Mouse (Mus musculus): ENCODE results near the gene Myom3. TPM values are rescaled to one million over a fixed set of nuclear protein-coding genes. Genes with fewer than 3 reads are reported as not detected.
A peak's percentile ranks its signal among the peaks of the same experiment; 100 is the strongest.

Myom3 gene
- polyA plus RNA-seq, 1 experiment from 2014 or later = 0.25 TPM

DNA sequence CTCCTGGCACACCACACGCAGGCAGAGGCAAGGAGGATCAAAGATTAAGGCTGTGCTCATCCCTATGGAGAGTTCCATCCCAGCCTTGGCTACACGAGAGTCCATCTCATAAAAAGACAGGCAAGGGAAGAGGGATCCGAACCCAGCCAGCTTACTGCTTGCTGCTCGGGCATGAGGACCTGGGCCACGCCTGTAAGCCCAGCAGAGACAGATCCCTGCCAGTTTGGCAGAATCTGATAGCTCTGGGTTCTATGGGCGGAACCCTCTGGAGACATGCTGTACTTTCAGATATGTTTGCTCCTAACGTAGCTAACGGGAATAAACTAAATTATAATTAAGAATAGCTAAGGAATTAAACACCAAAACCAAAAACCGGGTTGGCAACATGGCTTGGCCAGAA lies 92.4 kb downstream of the Myom3 start:
- no peaks in the 10 kb centered on the region for H3K36me3 ChIP-seq (ENCODE audit: control insufficient read depth, insufficient read depth, low read length)
- H3K4me2 ChIP-seq (replicated peaks; ENCODE audit: low read depth, low read length) = no peak overlapping the region
- no peak overlapping the region for H3K27ac ChIP-seq (ENCODE audit: low read depth, low read length)
- WGBS = 89% methylated on average over 9 of the region's 9 CpGs
- DNase-seq (ENCODE audit: low spot score) (no peak), ATAC-seq (ENCODE audit: low FRiP score) (no peak)
- H3K4me1 ChIP-seq (replicated peaks; ENCODE audit: control insufficient read depth, insufficient read depth, low read length) = no peaks in the 10 kb centered on the region
- H3K27me3 ChIP-seq (ENCODE audit: control insufficient read depth, insufficient read depth, low read length) = no peaks in the 10 kb centered on the region
- H3K9me3 ChIP-seq (ENCODE audit: control insufficient read depth, low read length) = no peaks in the 10 kb centered on the region
- H3K9ac ChIP-seq (ENCODE audit: low read depth, low read length) = no peak overlapping the region
- H3K4me3 ChIP-seq (ENCODE audit: low read depth, low read length) = no peak overlapping the region

DNA sequence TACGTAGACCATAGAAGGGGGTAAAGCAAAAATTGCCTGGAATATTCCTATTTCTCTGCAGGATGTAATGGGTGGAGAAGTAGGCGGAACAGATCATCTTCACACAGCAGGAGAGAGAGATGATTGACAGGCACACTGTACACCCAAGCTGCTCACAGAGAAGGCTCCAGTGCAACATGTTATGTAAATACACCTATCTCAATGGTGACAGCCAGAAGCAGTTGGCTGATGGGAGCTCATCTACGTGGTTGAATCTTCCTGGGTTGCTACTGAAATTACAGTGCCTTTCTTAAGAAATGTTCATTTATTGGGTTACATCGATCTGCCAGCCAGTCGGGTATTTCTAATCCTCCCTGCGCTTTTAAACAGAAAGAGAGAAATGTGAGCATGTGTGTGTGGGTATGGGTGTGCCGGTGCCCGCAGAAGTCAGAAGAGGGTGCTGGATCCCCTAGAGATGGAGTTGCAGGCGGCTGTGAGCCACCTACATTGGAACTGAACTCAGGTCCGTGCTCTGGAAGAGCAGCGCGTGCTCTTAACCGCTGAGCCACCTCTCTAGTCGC lies 94.6 kb downstream of the Myom3 start:
- Histone ChIP-seq H3K27me3 (ENCODE audit: control insufficient read depth, insufficient read depth, low read length) (no peaks in the 10 kb centered on the region), H3K4me2 (replicated peaks; ENCODE audit: low read depth, low read length) (no peak overlapping the region), H3K4me3 (ENCODE audit: low read depth, low read length) (no peak overlapping the region), H3K27ac (ENCODE audit: low read depth, low read length) (no peak overlapping the region), H3K9ac (ENCODE audit: low read depth, low read length) (no peak overlapping the region; the same call in 1 of the 2 replicates), H3K9me3 (ENCODE audit: control insufficient read depth, low read length) (no peaks in the 10 kb centered on the region), H3K4me1 (replicated peaks; ENCODE audit: control insufficient read depth, insufficient read depth, low read length) (no peaks in the 10 kb centered on the region), H3K36me3 (ENCODE audit: control insufficient read depth, insufficient read depth, low read length) (no peaks in the 10 kb centered on the region)
- ATAC-seq (ENCODE audit: low FRiP score) (no peak), DNase-seq (ENCODE audit: low spot score) (no peak)
- 94% methylated on average over 14 of the region's 14 CpGs for WGBS

- peak overlapping the region; percentile 93 for H3K4me3 ChIP-seq (ENCODE audit: low read depth, low read length)
- no peak for ATAC-seq (ENCODE audit: low FRiP score)
- 80% methylated on average over 11 of the region's 11 CpGs for WGBS
- H3K4me2 ChIP-seq (replicated peaks; ENCODE audit: low read depth, low read length) = peak overlapping the region; percentile 87
- H3K36me3 ChIP-seq (ENCODE audit: control insufficient read depth, insufficient read depth, low read length) = no peaks in the 10 kb centered on the region
- no peaks in the 10 kb centered on the region for H3K27me3 ChIP-seq (ENCODE audit: control insufficient read depth, insufficient read depth, low read length)
- no peaks in the 10 kb centered on the region for H3K9me3 ChIP-seq (ENCODE audit: control insufficient read depth, low read length)
- no peaks in the 10 kb centered on the region for H3K4me1 ChIP-seq (replicated peaks; ENCODE audit: control insufficient read depth, insufficient read depth, low read length)
- no peak for DNase-seq (ENCODE audit: low spot score)
- H3K9ac ChIP-seq (ENCODE audit: low read depth, low read length) = peak overlapping the region; percentile 97; the same call in 1 of the 2 replicates
- peak overlapping the region; percentile 99; the same call in 1 of the 2 replicates for H3K27ac ChIP-seq (ENCODE audit: low read depth, low read length)
Observed at GRCm38 (mm10) chr4:135854630-135855029, 95.1 kb downstream of the Myom3 start.

DNA sequence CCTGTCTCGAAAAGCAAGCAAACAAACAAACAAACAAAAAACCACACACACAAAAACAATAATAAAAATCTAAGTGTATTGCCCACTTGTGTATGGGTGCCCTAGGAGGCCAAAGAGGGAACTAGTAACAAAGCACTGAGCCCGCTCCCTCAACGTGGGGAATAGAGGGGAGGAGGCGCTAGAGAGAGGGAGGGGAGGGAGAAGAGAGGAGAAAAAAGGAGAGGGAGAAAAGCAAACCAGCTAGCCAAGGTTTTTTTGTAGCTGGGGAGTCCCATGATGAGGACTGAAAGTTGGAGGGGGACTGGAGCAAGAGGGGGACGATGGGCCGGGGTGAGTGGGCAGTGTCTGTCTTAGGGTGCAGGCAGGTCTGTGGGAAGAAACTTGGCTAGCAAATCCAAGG lies 95.6 kb downstream of the Myom3 start:
- DNase-seq (ENCODE audit: low spot score) = no peak
- peak; percentile 31 for ATAC-seq (ENCODE audit: low FRiP score)
- Histone ChIP-seq H3K9me3 (ENCODE audit: control insufficient read depth, low read length) (no peaks in the 10 kb centered on the region), H3K27ac (ENCODE audit: low read depth, low read length) (peak overlapping the region; percentile 99), H3K36me3 (ENCODE audit: control insufficient read depth, insufficient read depth, low read length) (no peaks in the 10 kb centered on the region), H3K4me1 (replicated peaks; ENCODE audit: control insufficient read depth, insufficient read depth, low read length) (no peaks in the 10 kb centered on the region), H3K27me3 (ENCODE audit: control insufficient read depth, insufficient read depth, low read length) (no peaks in the 10 kb centered on the region), H3K9ac (ENCODE audit: low read depth, low read length) (peak overlapping the region; percentile 97), H3K4me3 (ENCODE audit: low read depth, low read length) (peak overlapping the region; percentile 93), H3K4me2 (replicated peaks; ENCODE audit: low read depth, low read length) (peak overlapping the region; percentile 87)
- 9% methylated on average over 6 of the region's 6 CpGs for WGBS

DNA sequence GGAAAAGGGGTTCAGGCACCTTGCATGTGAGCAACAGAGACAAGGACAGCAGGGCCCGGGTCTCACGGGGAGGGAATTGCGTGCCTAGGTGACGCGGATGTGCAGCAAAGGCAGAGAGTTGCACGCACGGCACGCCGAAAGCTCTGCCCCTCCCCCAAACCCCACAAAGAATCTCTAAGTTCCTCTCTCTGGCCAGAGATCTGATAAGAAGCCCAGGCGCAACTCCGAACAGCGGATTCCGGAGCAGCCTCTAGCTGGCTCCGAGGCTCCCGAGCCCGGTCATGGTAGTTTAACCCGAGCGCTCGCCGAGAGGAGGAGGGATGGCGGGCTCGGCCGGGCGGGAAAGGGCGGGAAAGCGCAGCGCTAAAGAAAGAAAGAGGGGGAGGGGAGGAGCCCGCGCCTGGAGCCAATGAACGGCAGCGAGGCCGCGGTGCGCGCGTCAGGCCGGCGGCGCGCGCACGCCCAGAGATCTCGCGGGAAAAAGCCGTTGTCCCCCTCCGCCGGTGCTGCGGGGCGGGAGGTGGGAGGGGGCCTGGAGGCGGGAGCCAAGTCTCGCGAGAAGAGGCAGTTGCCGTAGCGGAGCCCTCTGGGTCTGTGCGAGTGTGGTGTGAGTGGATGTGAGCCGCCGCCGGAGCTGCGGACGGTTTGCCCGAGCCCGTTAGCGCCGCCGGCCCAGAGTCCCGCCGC lies 96.2 kb downstream of the Myom3 start, which contains the start of gene Srsf10:
Gene Srsf10 (plus strand): TSS at position 212 of the 687 bp plus-strand sequence.
- peak; percentile 99 for DNase-seq (ENCODE audit: low spot score)
- H3K4me2 ChIP-seq (replicated peaks; ENCODE audit: low read depth, low read length) = peak within 1 kb of the TSS; percentile 87
- peak; percentile 96 for ATAC-seq (ENCODE audit: low FRiP score)
- peak within 1 kb of the TSS; percentile 93 for H3K4me3 ChIP-seq (ENCODE audit: low read depth, low read length)
- no peaks in the 10 kb centered on the region for H3K36me3 ChIP-seq (ENCODE audit: control insufficient read depth, insufficient read depth, low read length)
- H3K27me3 ChIP-seq (ENCODE audit: control insufficient read depth, insufficient read depth, low read length) = no peaks in the 10 kb centered on the region
- peak within 1 kb of the TSS; percentile 99 for H3K27ac ChIP-seq (ENCODE audit: low read depth, low read length)
- no peaks in the 10 kb centered on the region for H3K4me1 ChIP-seq (replicated peaks; ENCODE audit: control insufficient read depth, insufficient read depth, low read length)
- under 1% methylated on average over 61 of the region's 67 CpGs for WGBS
- H3K9ac ChIP-seq (ENCODE audit: low read depth, low read length) = peak within 1 kb of the TSS; percentile 98
- no peaks in the 10 kb centered on the region for H3K9me3 ChIP-seq (ENCODE audit: control insufficient read depth, low read length)

DNA sequence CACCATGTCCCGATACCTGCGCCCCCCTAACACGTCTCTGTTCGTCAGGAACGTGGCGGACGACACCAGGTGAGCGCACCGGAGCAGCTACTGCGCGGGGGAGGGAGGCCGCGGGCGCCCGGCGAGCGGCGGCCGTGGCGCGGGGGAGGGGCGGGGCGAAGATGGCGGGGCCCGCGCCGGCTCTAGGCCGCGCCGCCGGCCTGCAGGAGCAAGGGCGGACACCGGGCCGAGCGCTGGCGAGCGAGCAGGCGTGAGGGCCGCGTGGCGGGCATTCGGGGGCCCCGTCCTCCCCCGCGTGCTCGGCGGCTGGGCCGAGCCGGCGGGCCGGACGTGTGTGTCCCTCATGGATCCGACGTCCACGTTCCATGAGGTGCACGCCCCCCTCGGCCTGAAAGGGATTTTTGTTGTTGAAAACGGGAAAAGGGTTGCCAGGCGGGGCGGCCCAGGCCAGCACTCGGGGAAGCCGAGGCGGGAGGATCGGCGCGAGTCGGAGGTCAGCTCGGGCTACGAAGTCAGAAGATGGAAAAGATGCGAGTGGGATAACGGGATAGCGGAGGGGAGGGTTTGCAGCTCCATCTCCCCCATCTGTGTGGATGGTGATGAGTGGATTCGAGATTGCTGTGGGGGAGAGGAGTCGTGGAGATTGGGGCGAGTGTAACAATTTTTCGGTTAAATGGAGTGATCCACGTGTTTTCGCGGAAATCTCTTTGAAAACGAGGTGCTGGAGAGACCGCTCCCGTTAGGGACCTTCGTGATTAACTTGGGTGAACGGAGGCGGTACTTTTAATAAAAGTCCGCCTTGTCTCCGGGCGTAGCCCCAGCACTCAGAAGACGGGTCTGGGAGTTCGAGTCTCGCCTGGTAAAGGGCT lies 96.9 kb downstream of the Myom3 start:
- DNase-seq (ENCODE audit: low spot score) (peak; percentile 82), ATAC-seq (ENCODE audit: low FRiP score) (peak; percentile 83)
- Histone ChIP-seq H3K27ac (ENCODE audit: low read depth, low read length) (peak overlapping the region; percentile 99), H3K4me2 (replicated peaks; ENCODE audit: low read depth, low read length) (peak overlapping the region; percentile 48), H3K36me3 (ENCODE audit: control insufficient read depth, insufficient read depth, low read length) (no peaks in the 10 kb centered on the region), H3K4me1 (replicated peaks; ENCODE audit: control insufficient read depth, insufficient read depth, low read length) (no peaks in the 10 kb centered on the region), H3K4me3 (ENCODE audit: low read depth, low read length) (peak overlapping the region; percentile 93), H3K9ac (ENCODE audit: low read depth, low read length) (peak overlapping the region; percentile 98), H3K9me3 (ENCODE audit: control insufficient read depth, low read length) (no peaks in the 10 kb centered on the region), H3K27me3 (ENCODE audit: control insufficient read depth, insufficient read depth, low read length) (no peaks in the 10 kb centered on the region)
- under 1% methylated on average over 77 of the region's 91 CpGs for WGBS

DNA sequence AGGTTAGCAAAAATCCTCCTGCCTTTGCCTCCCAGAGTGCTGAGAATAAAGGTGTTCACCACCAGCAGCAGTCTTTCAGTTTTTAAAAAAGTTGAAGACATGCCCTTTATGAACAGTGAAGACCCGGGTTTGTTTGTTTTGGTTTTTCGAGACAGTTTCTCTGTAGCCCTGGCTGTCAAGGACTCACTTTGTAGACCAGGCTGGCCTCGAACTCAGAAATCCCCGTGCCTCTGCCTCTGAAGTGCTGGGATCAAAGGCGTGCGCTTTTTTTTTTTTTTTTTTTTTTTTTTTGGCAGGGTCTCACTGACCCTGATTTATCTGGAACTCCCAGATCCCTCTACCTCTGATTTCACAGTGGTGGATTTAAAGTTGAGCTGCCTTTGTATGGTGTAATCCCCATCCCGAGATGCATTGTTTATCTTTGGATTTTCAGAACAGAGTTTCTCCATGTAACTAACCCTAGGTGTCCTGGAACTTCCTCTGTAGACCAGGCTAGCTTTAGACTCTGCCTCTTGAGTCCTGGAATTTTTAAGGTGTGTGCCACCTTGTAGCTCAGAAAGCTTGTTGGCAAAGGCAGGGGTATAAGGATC lies 98.2 kb downstream of the Myom3 start:
- Histone ChIP-seq H3K27me3 (ENCODE audit: control insufficient read depth, insufficient read depth, low read length) (no peaks in the 10 kb centered on the region), H3K9ac (ENCODE audit: low read depth, low read length) (peak overlapping the region; percentile 98; the same call in 1 of the 2 replicates)
- ATAC-seq (ENCODE audit: low FRiP score) = no peak

More for the DNA sequence above, 98.2 kb downstream of the Myom3 start:
- Histone ChIP-seq H3K9me3 (ENCODE audit: control insufficient read depth, low read length) (no peaks in the 10 kb centered on the region), H3K36me3 (ENCODE audit: control insufficient read depth, insufficient read depth, low read length) (no peaks in the 10 kb centered on the region), H3K27ac (ENCODE audit: low read depth, low read length) (no peak overlapping the region), H3K4me1 (replicated peaks; ENCODE audit: control insufficient read depth, insufficient read depth, low read length) (no peaks in the 10 kb centered on the region), H3K4me3 (ENCODE audit: low read depth, low read length) (peak overlapping the region; percentile 93), H3K4me2 (replicated peaks; ENCODE audit: low read depth, low read length) (peak overlapping the region; percentile 48)
- WGBS = 18% methylated on average over 7 of the region's 7 CpGs
- DNase-seq (ENCODE audit: low spot score) = no peak

All from hindbrain, embryonic 11.5 days (tissue).